Mouse (Mus musculus): ENCODE results near the gene Aspscr1.
A peak's percentile ranks its signal among the peaks of the same experiment; 100 is the strongest.
"Not testable (repeated sequence)": the region's sequence is repeated elsewhere in the genome, so short reads cannot be mapped to it uniquely, and the experiment has no call there.

Aspscr1 gene

GRCm38 (mm10) chr11:120641869-120642268 is 30.9 kb upstream of the Aspscr1 start:
- DNase-seq (ENCODE audit: low spot score in 2 of 2) = no peak

- no peak for DNase-seq (ENCODE audit: low spot score in 2 of 2)
Observed at GRCm38 (mm10) chr11:120642939-120643600, 29.7 kb upstream of the Aspscr1 start.

GRCm38 (mm10) chr11:120643601-120643987 is 29.2 kb upstream of the Aspscr1 start, which contains the start of gene Pycr1:
Gene Pycr1, minus strand, starts transcription at chr11:120643769.
- DNase-seq (ENCODE audit: low spot score in 2 of 2) = peak; percentile 93 to 94

GRCm38 (mm10) chr11:120647047-120647830 is 25.5 kb upstream of the Aspscr1 start:
- DNase-seq (ENCODE audit: low spot score in 2 of 2) = no peak

- DNase-seq (ENCODE audit: low spot score in 2 of 2) = peak in 1 of 2 experiments; percentile 64
Observed at GRCm38 (mm10) chr11:120648001-120648476, 24.7 kb upstream of the Aspscr1 start, which contains the start of gene Myadml2. Gene Myadml2, minus strand, starts transcription at chr11:120648158.

- no peak for DNase-seq (ENCODE audit: low spot score in 2 of 2)
Observed at GRCm38 (mm10) chr11:120651872-120652271, 20.9 kb upstream of the Aspscr1 start.

GRCm38 (mm10) chr11:120654741-120655140 is 18.0 kb upstream of the Aspscr1 start:
- DNase-seq (ENCODE audit: low spot score in 2 of 2) = no peak

GRCm38 (mm10) chr11:120657301-120657700 is 15.5 kb upstream of the Aspscr1 start:
- DNase-seq (ENCODE audit: low spot score in 2 of 2) = no peak

GRCm38 (mm10) chr11:120658876-120659410 is 13.8 kb upstream of the Aspscr1 start:
- DNase-seq (ENCODE audit: low spot score in 2 of 2) = peak; percentile 43 to 74

GRCm38 (mm10) chr11:120659509-120660300 is 13.1 kb upstream of the Aspscr1 start:
- no peak for DNase-seq (ENCODE audit: low spot score in 2 of 2)

- no peak for DNase-seq (ENCODE audit: low spot score in 2 of 2)
Observed at GRCm38 (mm10) chr11:120660301-120661075, 12.3 kb upstream of the Aspscr1 start.

GRCm38 (mm10) chr11:120661076-120661460 is 11.7 kb upstream of the Aspscr1 start, which contains the start of gene Notum:
Gene Notum, minus strand, starts transcription at chr11:120661175.
- DNase-seq (ENCODE audit: low spot score in 2 of 2) = no peak

- no peak for DNase-seq (ENCODE audit: low spot score in 2 of 2)
Observed at GRCm38 (mm10) chr11:120662759-120663158, 10.0 kb upstream of the Aspscr1 start.

- no peak for DNase-seq (ENCODE audit: low spot score in 2 of 2)
Observed at GRCm38 (mm10) chr11:120663714-120664113, 9.1 kb upstream of the Aspscr1 start.

GRCm38 (mm10) chr11:120665406-120665805 is 7.4 kb upstream of the Aspscr1 start:
- peak; percentile 84 to 87 for DNase-seq (ENCODE audit: low spot score in 2 of 2)

GRCm38 (mm10) chr11:120666617-120667016 is 6.2 kb upstream of the Aspscr1 start:
- peak in 1 of 2 experiments; percentile 40 for DNase-seq (ENCODE audit: low spot score in 2 of 2)

- no peak for DNase-seq (ENCODE audit: low spot score in 2 of 2)
Observed at GRCm38 (mm10) chr11:120673594-120674122, 885 bp downstream of the Aspscr1 start.

- DNase-seq (ENCODE audit: low spot score in 2 of 2) = not testable (repeated sequence)
Observed at GRCm38 (mm10) chr11:120675875-120676274, 3.1 kb downstream of the Aspscr1 start.

GRCm38 (mm10) chr11:120676951-120677350 is 4.2 kb downstream of the Aspscr1 start:
- no peak for DNase-seq (ENCODE audit: low spot score in 2 of 2)

GRCm38 (mm10) chr11:120679909-120680308 is 7.1 kb downstream of the Aspscr1 start:
- no peak for DNase-seq (ENCODE audit: low spot score in 2 of 2)

- DNase-seq (ENCODE audit: low spot score in 2 of 2) = no peak
Observed at GRCm38 (mm10) chr11:120682683-120683082, 9.9 kb downstream of the Aspscr1 start.

All from heart, adult 9 months (tissue).